Mouse (Mus musculus): ENCODE measurements around the gene Gm20388. TPM values are rescaled to one million over a fixed set of nuclear protein-coding genes. Genes with fewer than 3 reads are reported as not detected.

Gene Gm20388
- polyA plus RNA-seq, 1 experiment: 49.7 TPM

DNA sequence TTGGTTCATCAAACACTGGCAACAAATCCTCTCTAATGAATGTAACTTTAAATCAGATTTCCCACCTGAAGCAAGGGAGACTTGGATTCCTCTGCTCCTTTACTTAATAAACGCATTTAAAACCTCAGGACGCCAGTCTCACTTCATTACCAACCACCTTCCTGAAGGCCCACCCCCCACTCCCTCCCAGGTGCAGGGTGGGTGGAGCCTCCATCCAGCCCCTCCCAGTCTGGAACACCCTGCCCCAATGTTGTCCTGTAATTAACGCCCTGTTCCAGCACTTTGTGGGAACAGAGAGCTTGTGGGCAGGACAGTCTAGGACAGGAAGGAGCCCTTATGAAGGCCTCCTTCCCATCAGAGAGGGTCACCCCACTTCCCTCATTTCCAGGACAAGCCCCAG, 1883.5 kb downstream of the Gm20388 start:
- no peak for DNase-seq
- Histone ChIP-seq H3K4me1 (ENCODE audit: control insufficient read depth, insufficient read depth, low read length) (no peaks in the 10 kb centered on the region), H3K27ac (ENCODE audit: insufficient read depth, low read depth, low read length) (no peak overlapping the region), H3K36me3 (ENCODE audit: control insufficient read depth, insufficient read depth, low read length) (no peaks in the 10 kb centered on the region), H3K27me3 (replicated peaks; ENCODE audit: control insufficient read depth, insufficient read depth, low read length) (no peaks in the 10 kb centered on the region), H3K4me3 (ENCODE audit: insufficient read depth, low read depth, low read length) (no peak overlapping the region)
- WGBS: 45% methylated on average over 3 of the region's 3 CpGs
- no peak for TF ChIP-seq CTCF (conservative IDR thresholded peaks at IDR 0.05; ENCODE audit: insufficient read depth, insufficient read length, low read depth, low read length)
- TF ChIP-seq POLR2A (IDR thresholded peaks at IDR 0.05; ENCODE audit: low read depth, low read length): no peak

DNA sequence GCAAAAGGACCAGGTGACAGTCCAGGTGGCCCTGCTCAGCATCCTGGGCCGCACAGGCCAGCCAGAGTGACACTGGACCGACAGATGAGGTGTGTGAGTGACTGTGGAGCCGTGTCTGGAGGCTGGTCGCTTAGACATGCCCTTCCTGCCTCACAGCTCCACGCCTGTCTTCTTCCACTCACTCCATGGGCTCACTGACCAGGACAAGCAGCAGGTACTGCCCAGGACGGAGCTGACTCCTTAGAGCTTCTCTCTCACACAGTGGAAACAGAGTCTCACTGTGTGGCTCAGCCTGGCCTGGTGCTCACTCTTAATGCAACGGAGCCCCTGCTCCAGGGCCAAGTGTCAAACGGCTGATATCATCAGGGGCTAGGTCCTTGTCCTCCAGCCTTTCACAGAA, 1884.8 kb downstream of the Gm20388 start:
- 92% methylated on average over 8 of the region's 8 CpGs for WGBS
- DNase-seq: no peak
- Histone ChIP-seq H3K4me1 (ENCODE audit: control insufficient read depth, insufficient read depth, low read length) (no peaks in the 10 kb centered on the region), H3K27me3 (replicated peaks; ENCODE audit: control insufficient read depth, insufficient read depth, low read length) (no peaks in the 10 kb centered on the region), H3K36me3 (ENCODE audit: control insufficient read depth, insufficient read depth, low read length) (no peaks in the 10 kb centered on the region), H3K27ac (ENCODE audit: insufficient read depth, low read depth, low read length) (no peak overlapping the region), H3K4me3 (ENCODE audit: insufficient read depth, low read depth, low read length) (no peak overlapping the region)
- TF ChIP-seq POLR2A (IDR thresholded peaks at IDR 0.05; ENCODE audit: low read depth, low read length) (no peak), CTCF (conservative IDR thresholded peaks at IDR 0.05; ENCODE audit: insufficient read depth, insufficient read length, low read depth, low read length) (no peak)

DNA sequence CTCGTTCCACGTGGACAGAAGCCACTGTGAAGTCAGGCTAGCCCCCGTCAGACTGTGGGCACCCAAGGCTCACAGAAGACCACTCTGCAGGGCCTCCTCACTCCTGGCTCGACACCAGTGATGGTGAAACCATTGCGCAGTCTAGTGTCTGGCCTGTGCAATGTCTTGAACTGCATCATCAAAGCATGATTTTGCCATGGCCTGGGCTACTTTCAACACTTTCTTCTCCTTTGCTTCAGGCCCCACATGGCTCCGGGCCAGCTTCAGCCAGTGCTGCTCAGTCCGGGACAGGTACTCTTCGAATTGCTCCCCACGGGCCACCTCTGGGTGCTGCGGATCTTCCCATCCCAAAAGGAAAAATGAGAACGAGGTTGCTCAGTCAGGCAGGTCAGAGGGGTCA, 1885.8 kb downstream of the Gm20388 start:
- no peaks in the 10 kb centered on the region for H3K4me1 ChIP-seq (ENCODE audit: control insufficient read depth, insufficient read depth, low read length)
- TF ChIP-seq CTCF (conservative IDR thresholded peaks at IDR 0.05; ENCODE audit: insufficient read depth, insufficient read length, low read depth, low read length) (no peak), POLR2A (IDR thresholded peaks at IDR 0.05; ENCODE audit: low read depth, low read length) (no peak)
- no peak for DNase-seq
- no peaks in the 10 kb centered on the region for H3K36me3 ChIP-seq (ENCODE audit: control insufficient read depth, insufficient read depth, low read length)
- H3K27ac ChIP-seq (ENCODE audit: insufficient read depth, low read depth, low read length): no peak overlapping the region
- no peak overlapping the region for H3K4me3 ChIP-seq (ENCODE audit: insufficient read depth, low read depth, low read length)
- 91% methylated on average over 11 of the region's 11 CpGs for WGBS
- H3K27me3 ChIP-seq (replicated peaks; ENCODE audit: control insufficient read depth, insufficient read depth, low read length): no peaks in the 10 kb centered on the region

DNA sequence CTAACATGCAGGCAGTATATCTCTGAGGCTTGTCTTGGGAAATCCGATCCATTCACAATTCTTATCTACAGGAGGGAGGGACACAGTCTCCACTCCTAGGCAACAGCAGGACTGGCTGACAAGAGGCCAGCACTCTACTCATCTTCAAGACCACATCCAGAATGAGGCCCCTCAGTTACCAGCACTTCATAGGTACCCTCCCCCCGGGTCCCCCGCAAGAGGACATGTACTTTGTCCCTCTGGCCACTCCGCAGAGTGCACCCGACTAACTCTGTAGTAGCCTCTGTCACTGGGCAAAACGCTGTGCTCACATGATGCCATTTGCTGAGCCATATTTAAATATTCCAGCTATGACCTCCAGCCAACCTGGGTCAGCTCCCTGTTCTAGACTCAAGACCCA, 1887.8 kb downstream of the Gm20388 start:
- H3K27ac ChIP-seq (ENCODE audit: insufficient read depth, low read depth, low read length): no peak overlapping the region
- 84% methylated on average over 6 of the region's 6 CpGs for WGBS
- H3K27me3 ChIP-seq (replicated peaks; ENCODE audit: control insufficient read depth, insufficient read depth, low read length): no peaks in the 10 kb centered on the region
- no peak for DNase-seq
- H3K4me1 ChIP-seq (ENCODE audit: control insufficient read depth, insufficient read depth, low read length): no peaks in the 10 kb centered on the region
- no peaks in the 10 kb centered on the region for H3K36me3 ChIP-seq (ENCODE audit: control insufficient read depth, insufficient read depth, low read length)
- no peak overlapping the region for H3K4me3 ChIP-seq (ENCODE audit: insufficient read depth, low read depth, low read length)
- TF ChIP-seq CTCF (conservative IDR thresholded peaks at IDR 0.05; ENCODE audit: insufficient read depth, insufficient read length, low read depth, low read length) (no peak), POLR2A (IDR thresholded peaks at IDR 0.05; ENCODE audit: low read depth, low read length) (no peak)

DNA sequence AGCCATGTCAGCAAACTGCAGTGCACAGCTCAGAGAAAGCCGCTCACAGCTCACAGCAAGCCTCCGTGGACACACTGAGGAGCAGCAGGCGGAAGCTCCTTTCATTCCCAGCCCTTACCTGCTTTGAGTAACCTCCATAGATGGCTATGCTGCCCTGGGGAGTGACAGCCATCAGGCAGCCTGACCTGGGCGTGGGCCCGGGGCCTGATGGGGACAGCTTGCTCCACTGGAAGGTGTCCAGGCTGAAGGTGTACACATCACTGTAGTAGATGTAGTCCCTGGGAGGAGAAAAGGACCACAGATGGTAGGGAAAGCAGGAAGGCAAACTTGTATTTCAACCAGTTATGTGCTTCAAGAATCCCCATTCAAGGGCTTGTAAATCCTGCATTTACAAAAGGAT, 1894.2 kb downstream of the Gm20388 start:
- WGBS: 98% methylated on average over 5 of the region's 5 CpGs
- no peak for TF ChIP-seq CTCF (conservative IDR thresholded peaks at IDR 0.05; ENCODE audit: insufficient read depth, insufficient read length, low read depth, low read length)
- no peak for TF ChIP-seq POLR2A (IDR thresholded peaks at IDR 0.05; ENCODE audit: low read depth, low read length)
- H3K36me3 ChIP-seq (ENCODE audit: control insufficient read depth, insufficient read depth, low read length): no peaks in the 10 kb centered on the region

GRCm38 (mm10) chr8:121806126-121806525, 1895.5 kb downstream of the Gm20388 start:
- DNase-seq: no peak
- H3K4me3 ChIP-seq (ENCODE audit: insufficient read depth, low read depth, low read length): no peak overlapping the region
- H3K36me3 ChIP-seq (ENCODE audit: control insufficient read depth, insufficient read depth, low read length): no peaks in the 10 kb centered on the region
- H3K4me1 ChIP-seq (ENCODE audit: control insufficient read depth, insufficient read depth, low read length): no peaks in the 10 kb centered on the region
- no peak overlapping the region for H3K27ac ChIP-seq (ENCODE audit: insufficient read depth, low read depth, low read length)
- no peak for TF ChIP-seq CTCF (conservative IDR thresholded peaks at IDR 0.05; ENCODE audit: insufficient read depth, insufficient read length, low read depth, low read length)
- 89% methylated on average over 13 of the region's 13 CpGs for WGBS
- H3K27me3 ChIP-seq (replicated peaks; ENCODE audit: control insufficient read depth, insufficient read depth, low read length): no peaks in the 10 kb centered on the region

More for the DNA sequence above, 1894.2 kb downstream of the Gm20388 start:
- no peak overlapping the region for H3K4me3 ChIP-seq (ENCODE audit: insufficient read depth, low read depth, low read length)
- H3K27ac ChIP-seq (ENCODE audit: insufficient read depth, low read depth, low read length): no peak overlapping the region
- no peaks in the 10 kb centered on the region for H3K4me1 ChIP-seq (ENCODE audit: control insufficient read depth, insufficient read depth, low read length)
- no peaks in the 10 kb centered on the region for H3K27me3 ChIP-seq (replicated peaks; ENCODE audit: control insufficient read depth, insufficient read depth, low read length)
- DNase-seq: no peak

GRCm38 (mm10) chr8:121808032-121808431, 1897.4 kb downstream of the Gm20388 start:
- Histone ChIP-seq H3K36me3 (ENCODE audit: control insufficient read depth, insufficient read depth, low read length) (no peaks in the 10 kb centered on the region), H3K4me3 (ENCODE audit: insufficient read depth, low read depth, low read length) (no peak overlapping the region), H3K4me1 (ENCODE audit: control insufficient read depth, insufficient read depth, low read length) (no peaks in the 10 kb centered on the region), H3K27ac (ENCODE audit: insufficient read depth, low read depth, low read length) (no peak overlapping the region), H3K27me3 (replicated peaks; ENCODE audit: control insufficient read depth, insufficient read depth, low read length) (no peaks in the 10 kb centered on the region)
- 85% methylated on average over 11 of the region's 11 CpGs for WGBS
- DNase-seq: no peak
- TF ChIP-seq POLR2A (IDR thresholded peaks at IDR 0.05; ENCODE audit: low read depth, low read length) (no peak), CTCF (conservative IDR thresholded peaks at IDR 0.05; ENCODE audit: insufficient read depth, insufficient read length, low read depth, low read length) (peak; percentile 23; the same call in 1 of the 2 replicates)

All from kidney, adult 2 months (tissue).